Mouse (Mus musculus): Measurements from ENCODE around the gene Tmem63a. TPM values are rescaled to one million over a fixed set of nuclear protein-coding genes. Genes with fewer than 3 reads are reported as not detected.

Gene Tmem63a
- polyA plus RNA-seq, 1 experiment, result 38.5 TPM

DNA sequence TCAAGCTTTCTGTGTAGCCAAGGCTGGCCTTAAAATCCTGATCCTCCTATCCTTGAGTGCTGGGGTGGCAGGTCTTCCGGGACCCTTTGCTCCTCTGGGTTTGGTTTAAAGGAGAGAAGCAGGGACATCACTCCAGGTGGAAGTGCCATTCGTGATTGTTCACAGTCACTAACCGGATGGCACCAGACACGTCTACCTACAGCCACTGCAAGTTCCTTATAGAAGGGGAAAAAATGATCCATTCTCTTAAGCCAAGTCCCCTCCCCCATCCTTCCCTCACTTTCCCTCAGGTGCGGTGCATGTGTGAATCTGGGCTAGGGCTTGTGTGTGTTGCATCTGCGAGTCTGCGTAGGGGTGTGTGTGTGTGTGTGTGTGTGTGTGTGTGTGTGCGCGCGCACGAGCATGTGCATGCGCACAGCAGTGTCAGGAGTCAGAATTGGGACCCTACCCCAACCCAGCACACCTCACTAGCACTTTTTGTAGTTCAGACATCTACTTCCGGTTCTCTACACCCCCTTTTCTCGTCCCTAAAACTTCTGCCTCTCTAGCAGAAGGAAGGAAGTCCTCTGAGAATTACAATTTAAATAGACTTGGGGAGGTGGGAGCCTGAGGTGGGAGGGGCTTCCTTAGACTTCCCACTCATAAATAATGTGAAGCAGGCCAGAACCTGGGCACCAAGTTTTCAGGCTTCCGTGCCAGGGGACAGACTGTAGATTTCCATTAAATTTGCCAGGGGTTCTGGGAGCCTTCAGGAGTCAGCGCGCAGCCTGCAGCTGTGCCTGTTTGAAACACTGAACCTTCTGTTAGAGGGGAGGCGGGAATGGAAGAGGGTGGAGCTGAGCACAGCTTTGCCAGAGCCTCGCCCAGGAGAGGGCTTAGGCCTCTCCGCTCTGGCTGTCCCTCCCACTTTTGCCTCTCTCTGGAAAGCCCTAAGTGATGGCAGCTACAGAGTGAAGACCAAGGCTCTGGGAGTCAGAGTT, 3.1 kb downstream of the Tmem63a start:
- H3K36me3 ChIP-seq (ENCODE audit: control insufficient read depth, insufficient read depth), result peaks cover 30% of the 10 kb centered on the region
- peaks cover 10% of the 10 kb centered on the region for H3K79me3 ChIP-seq (ENCODE audit: low read depth)
- H3K79me2 ChIP-seq (ENCODE audit: control insufficient read depth, insufficient read depth), result peaks cover 56% of the 10 kb centered on the region
- no peaks in the 10 kb centered on the region for H3K27me3 ChIP-seq (ENCODE audit: control insufficient read depth, insufficient read depth, insufficient read length)
- no peak overlapping the region for H3K4me3 ChIP-seq (ENCODE audit: insufficient read depth, poor library complexity, severe bottlenecking)
- peak overlapping the region; percentile 7 for H3ac ChIP-seq (ENCODE audit: control insufficient read depth, insufficient read length, low read depth)
- TF ChIP-seq MYOG (IDR thresholded peaks at IDR 0.05; ENCODE audit: control insufficient read depth, extremely low read depth, insufficient read length), result no peak
- TF ChIP-seq MAX (IDR thresholded peaks at IDR 0.05), result no peak
- TF ChIP-seq CEBPB (IDR thresholded peaks at IDR 0.05; ENCODE audit: low read depth), result no peak
- TF ChIP-seq CTCF (IDR thresholded peaks at IDR 0.05; ENCODE audit: control insufficient read depth, insufficient read depth, insufficient read length), result no peak
- no peak for TF ChIP-seq USF1 (IDR thresholded peaks at IDR 0.05; ENCODE audit: low read depth)
- TF ChIP-seq FOSL1 (IDR thresholded peaks at IDR 0.05; ENCODE audit: insufficient read depth, low read length, poor library complexity, severe bottlenecking), result no peak
- TF ChIP-seq MYOD1 (IDR thresholded peaks at IDR 0.05; ENCODE audit: control insufficient read depth, insufficient read length, low read depth), result no peak

DNA sequence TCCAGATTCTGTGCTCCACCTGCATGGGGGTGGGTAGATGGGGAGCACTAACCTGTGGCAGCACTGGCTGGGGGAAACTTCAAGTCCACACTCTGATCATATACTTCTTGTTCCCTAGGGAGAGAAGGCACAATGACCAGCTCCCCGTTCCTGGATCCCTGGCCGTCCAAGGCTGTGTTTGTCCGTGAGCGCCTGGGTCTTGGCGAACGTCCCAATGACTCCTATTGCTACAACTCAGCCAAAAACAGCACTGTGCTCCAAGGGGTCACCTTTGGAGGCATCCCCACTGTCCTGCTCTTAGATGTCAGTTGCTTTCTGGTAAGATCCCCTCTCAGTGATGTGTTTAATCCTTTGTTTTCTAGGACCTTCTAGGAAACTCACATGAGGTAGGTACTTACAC, 4.3 kb downstream of the Tmem63a start:
- H3K27me3 ChIP-seq (ENCODE audit: control insufficient read depth, insufficient read depth, insufficient read length), result no peaks in the 10 kb centered on the region
- no peak overlapping the region for H3ac ChIP-seq (ENCODE audit: control insufficient read depth, insufficient read length, low read depth)
- H3K79me2 ChIP-seq (ENCODE audit: control insufficient read depth, insufficient read depth), result peaks cover 45% of the 10 kb centered on the region
- TF ChIP-seq CTCF (IDR thresholded peaks at IDR 0.05; ENCODE audit: control insufficient read depth, insufficient read depth, insufficient read length) (no peak), MYOD1 (IDR thresholded peaks at IDR 0.05; ENCODE audit: control insufficient read depth, insufficient read length, low read depth) (no peak), USF1 (IDR thresholded peaks at IDR 0.05; ENCODE audit: low read depth) (no peak), MAX (IDR thresholded peaks at IDR 0.05) (no peak), MYOG (IDR thresholded peaks at IDR 0.05; ENCODE audit: control insufficient read depth, extremely low read depth, insufficient read length) (no peak), CEBPB (IDR thresholded peaks at IDR 0.05; ENCODE audit: low read depth) (no peak), FOSL1 (IDR thresholded peaks at IDR 0.05; ENCODE audit: insufficient read depth, low read length, poor library complexity, severe bottlenecking) (no peak)
- H3K4me3 ChIP-seq (ENCODE audit: insufficient read depth, poor library complexity, severe bottlenecking), result no peak overlapping the region
- peaks cover 10% of the 10 kb centered on the region for H3K79me3 ChIP-seq (ENCODE audit: low read depth)
- peaks cover 36% of the 10 kb centered on the region for H3K36me3 ChIP-seq (ENCODE audit: control insufficient read depth, insufficient read depth)

DNA sequence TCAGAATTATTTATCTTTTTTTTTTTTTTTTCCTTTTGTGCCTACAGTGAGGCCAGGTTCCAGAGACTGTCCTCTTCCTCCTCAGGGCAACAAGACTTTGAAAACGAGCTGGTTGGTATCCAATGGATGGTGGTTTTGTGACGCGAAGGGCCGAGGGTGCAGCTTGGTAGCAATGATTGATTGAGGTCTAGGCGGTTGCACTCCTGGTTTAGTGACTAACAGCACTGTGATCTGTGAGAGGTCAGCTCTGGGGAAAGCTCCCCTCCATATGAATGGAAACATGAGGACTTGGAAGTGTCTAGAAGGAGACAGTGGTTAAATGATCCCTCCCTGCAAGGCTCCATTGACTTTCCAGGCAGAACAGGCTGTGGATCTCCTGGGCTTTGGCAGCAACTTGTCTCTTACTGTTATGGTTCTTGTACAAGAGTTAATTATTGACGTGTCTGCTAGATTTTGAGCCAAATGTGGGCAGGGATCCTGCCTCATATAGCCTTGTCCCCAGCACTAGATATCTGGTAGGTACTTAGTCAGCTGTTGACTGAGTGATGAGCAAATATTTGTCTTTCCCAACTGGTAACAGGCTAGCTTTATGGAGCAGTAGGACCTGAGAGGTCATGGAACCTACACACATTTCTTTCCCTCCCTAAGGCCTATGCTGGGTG, 10.1 kb downstream of the Tmem63a start:
- no peak overlapping the region for H3K4me3 ChIP-seq (ENCODE audit: insufficient read depth, poor library complexity, severe bottlenecking)
- H3K79me3 ChIP-seq (ENCODE audit: low read depth), result no peaks in the 10 kb centered on the region
- H3K27me3 ChIP-seq (ENCODE audit: control insufficient read depth, insufficient read depth, insufficient read length), result no peaks in the 10 kb centered on the region
- TF ChIP-seq MYOG (IDR thresholded peaks at IDR 0.05; ENCODE audit: control insufficient read depth, extremely low read depth, insufficient read length) (no peak), MAX (IDR thresholded peaks at IDR 0.05) (no peak), MYOD1 (IDR thresholded peaks at IDR 0.05; ENCODE audit: control insufficient read depth, insufficient read length, low read depth) (no peak), CEBPB (IDR thresholded peaks at IDR 0.05; ENCODE audit: low read depth) (no peak), USF1 (IDR thresholded peaks at IDR 0.05; ENCODE audit: low read depth) (no peak), FOSL1 (IDR thresholded peaks at IDR 0.05; ENCODE audit: insufficient read depth, low read length, poor library complexity, severe bottlenecking) (no peak), CTCF (IDR thresholded peaks at IDR 0.05; ENCODE audit: control insufficient read depth, insufficient read depth, insufficient read length) (no peak)
- no peaks in the 10 kb centered on the region for H3K79me2 ChIP-seq (ENCODE audit: control insufficient read depth, insufficient read depth)
- H3K36me3 ChIP-seq (ENCODE audit: control insufficient read depth, insufficient read depth), result peaks cover 73% of the 10 kb centered on the region
- no peak overlapping the region for H3ac ChIP-seq (ENCODE audit: control insufficient read depth, insufficient read length, low read depth)

DNA sequence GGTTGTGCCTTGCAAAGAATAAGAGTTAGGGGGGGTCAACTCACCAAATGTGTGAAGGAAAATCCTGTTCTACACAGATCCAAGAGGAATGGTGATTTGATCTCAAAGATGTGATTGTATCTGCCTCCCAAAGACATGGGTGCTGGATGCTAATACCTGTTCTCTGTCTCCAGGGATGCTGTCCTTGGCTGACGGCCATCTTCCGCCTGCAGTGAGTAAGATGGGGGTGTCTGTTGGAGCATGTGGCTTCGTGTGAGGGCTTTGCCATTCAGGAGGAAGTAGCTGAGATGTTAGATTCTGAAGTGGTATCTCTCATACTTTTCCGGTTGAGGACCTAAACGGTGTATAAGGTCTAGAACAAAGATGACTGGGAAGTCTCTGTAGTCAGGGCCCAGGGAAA, 10.7 kb downstream of the Tmem63a start:
- Histone ChIP-seq H3K27me3 (ENCODE audit: control insufficient read depth, insufficient read depth, insufficient read length) (no peaks in the 10 kb centered on the region), H3K36me3 (ENCODE audit: control insufficient read depth, insufficient read depth) (peaks cover 73% of the 10 kb centered on the region), H3K4me3 (ENCODE audit: insufficient read depth, poor library complexity, severe bottlenecking) (no peak overlapping the region), H3K79me3 (ENCODE audit: low read depth) (no peaks in the 10 kb centered on the region), H3K79me2 (ENCODE audit: control insufficient read depth, insufficient read depth) (no peaks in the 10 kb centered on the region), H3ac (ENCODE audit: control insufficient read depth, insufficient read length, low read depth) (no peak overlapping the region)
- TF ChIP-seq MYOD1 (IDR thresholded peaks at IDR 0.05; ENCODE audit: control insufficient read depth, insufficient read length, low read depth) (no peak), MAX (IDR thresholded peaks at IDR 0.05) (no peak), CEBPB (IDR thresholded peaks at IDR 0.05; ENCODE audit: low read depth) (no peak), USF1 (IDR thresholded peaks at IDR 0.05; ENCODE audit: low read depth) (no peak), CTCF (IDR thresholded peaks at IDR 0.05; ENCODE audit: control insufficient read depth, insufficient read depth, insufficient read length) (no peak), FOSL1 (IDR thresholded peaks at IDR 0.05; ENCODE audit: insufficient read depth, low read length, poor library complexity, severe bottlenecking) (no peak), MYOG (IDR thresholded peaks at IDR 0.05; ENCODE audit: control insufficient read depth, extremely low read depth, insufficient read length) (no peak)

DNA sequence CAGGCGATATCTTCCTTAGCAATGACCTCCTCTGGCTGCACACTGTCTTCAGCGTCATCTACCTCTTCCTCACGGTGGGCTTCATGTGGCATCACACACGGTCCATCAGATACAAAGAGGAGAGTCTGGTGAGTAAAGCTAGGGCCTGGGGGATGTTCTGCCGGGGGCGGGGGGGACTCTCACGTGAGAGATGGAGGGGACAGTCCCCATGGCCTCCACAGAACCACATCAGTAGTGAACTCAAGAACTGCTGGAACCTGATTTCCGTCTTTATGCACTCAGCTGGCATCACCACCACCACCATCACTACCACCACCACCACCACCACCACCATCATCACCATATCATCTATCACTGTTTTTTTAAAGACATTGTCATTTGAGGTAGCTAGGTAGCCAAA, 14.3 kb downstream of the Tmem63a start:
- H3K36me3 ChIP-seq (ENCODE audit: control insufficient read depth, insufficient read depth), result peaks cover 74% of the 10 kb centered on the region
- no peak overlapping the region for H3ac ChIP-seq (ENCODE audit: control insufficient read depth, insufficient read length, low read depth)
- no peak for TF ChIP-seq USF1 (IDR thresholded peaks at IDR 0.05; ENCODE audit: low read depth)
- no peak for TF ChIP-seq CEBPB (IDR thresholded peaks at IDR 0.05; ENCODE audit: low read depth)
- TF ChIP-seq CTCF (IDR thresholded peaks at IDR 0.05; ENCODE audit: control insufficient read depth, insufficient read depth, insufficient read length), result no peak
- H3K4me3 ChIP-seq (ENCODE audit: insufficient read depth, poor library complexity, severe bottlenecking), result no peak overlapping the region
- no peaks in the 10 kb centered on the region for H3K79me3 ChIP-seq (ENCODE audit: low read depth)
- no peaks in the 10 kb centered on the region for H3K79me2 ChIP-seq (ENCODE audit: control insufficient read depth, insufficient read depth)
- no peaks in the 10 kb centered on the region for H3K27me3 ChIP-seq (ENCODE audit: control insufficient read depth, insufficient read depth, insufficient read length)

Measured in C2C12 (cell line).